Mouse (Mus musculus) cerebral cortex, adult 2 months (tissue): ENCODE measurements around the gene Nabp2.

ENCODE experiments used
- WGBS: fragments of 180-500 bp; shearing (Covaris S2); methylation state at CpG from one replicate; pipeline ENCODE4 v1.1.7; 2018; 5-methylcytosine and 5-hydroxymethylcytosine counted together

Gene Nabp2

GRCm38 (mm10) chr10:128411211-128412054 is at the start of gene Nabp2, which contains the start of gene Rnf41:
Gene Nabp2, minus strand, starts transcription at chr10:128411492.
Gene Rnf41, plus strand, starts transcription at chr10:128411657.
- under 1% methylated on average over 50 of the region's 50 CpGs for WGBS

GRCm38 (mm10) chr10:128460270-128460630 is 49.0 kb upstream of the Nabp2 start:
- WGBS, result 4% methylated on average over 5 of the region's 5 CpGs

GRCm38 (mm10) chr10:128459409-128460269 is 48.3 kb upstream of the Nabp2 start:
- WGBS, result under 1% methylated on average over 34 of the region's 67 CpGs

GRCm38 (mm10) chr10:128458719-128459408 is 47.6 kb upstream of the Nabp2 start, which contains the start of gene Smarcc2:
Gene Smarcc2, plus strand, starts transcription at chr10:128459248.
- WGBS, result 1% methylated on average over 84 of the region's 86 CpGs

GRCm38 (mm10) chr10:128458348-128458718 is 47.0 kb upstream of the Nabp2 start:
- under 1% methylated on average over 29 of the region's 29 CpGs for WGBS

GRCm38 (mm10) chr10:128457676-128458075 is 46.4 kb upstream of the Nabp2 start:
- WGBS, result 93% methylated on average over 6 of the region's 6 CpGs

- 2% methylated on average over 6 of the region's 6 CpGs for WGBS
Observed at GRCm38 (mm10) chr10:128455280-128455679, 44.0 kb upstream of the Nabp2 start.

- WGBS, result 84% methylated on average over 3 of the region's 3 CpGs
Observed at GRCm38 (mm10) chr10:128454471-128454870, 43.2 kb upstream of the Nabp2 start.

GRCm38 (mm10) chr10:128451014-128451413 is 39.7 kb upstream of the Nabp2 start:
- WGBS, result 61% methylated on average over 6 of the region's 6 CpGs

- WGBS, result 72% methylated on average over 4 of the region's 4 CpGs
Observed at GRCm38 (mm10) chr10:128445407-128445806, 34.1 kb upstream of the Nabp2 start.

- 64% methylated on average over 6 of the region's 6 CpGs for WGBS
Observed at GRCm38 (mm10) chr10:128444354-128444753, 33.1 kb upstream of the Nabp2 start.

- 80% methylated on average over 1 of the region's 1 CpGs for WGBS
Observed at GRCm38 (mm10) chr10:128442718-128443117, 31.4 kb upstream of the Nabp2 start.

- 74% methylated on average over 10 of the region's 10 CpGs for WGBS
Observed at GRCm38 (mm10) chr10:128441324-128442119, 30.2 kb upstream of the Nabp2 start.

GRCm38 (mm10) chr10:128440407-128440806 is 29.1 kb upstream of the Nabp2 start:
- 48% methylated on average over 10 of the region's 10 CpGs for WGBS

- 39% methylated on average over 10 of the region's 10 CpGs for WGBS
Observed at GRCm38 (mm10) chr10:128438675-128439279, 27.5 kb upstream of the Nabp2 start.

GRCm38 (mm10) chr10:128436376-128436775 is 25.1 kb upstream of the Nabp2 start:
- WGBS, result 68% methylated on average over 8 of the region's 8 CpGs

- 51% methylated on average over 5 of the region's 5 CpGs for WGBS
Observed at GRCm38 (mm10) chr10:128435873-128436272, 24.6 kb upstream of the Nabp2 start.

GRCm38 (mm10) chr10:128435186-128435823 is 24.0 kb upstream of the Nabp2 start:
- WGBS, result 63% methylated on average over 17 of the region's 17 CpGs

GRCm38 (mm10) chr10:128434681-128435080 is 23.4 kb upstream of the Nabp2 start:
- WGBS, result 72% methylated on average over 10 of the region's 10 CpGs

- 94% methylated on average over 2 of the region's 2 CpGs for WGBS
Observed at GRCm38 (mm10) chr10:128433417-128433816, 22.1 kb upstream of the Nabp2 start.
